Mouse (Mus musculus) spleen, adult 2 months (tissue): ENCODE measurements around the gene Mapk8ip3. TPM values are rescaled to one million over a fixed set of nuclear protein-coding genes. Genes with fewer than 3 reads are reported as not detected.
A peak's percentile ranks its signal among the peaks of the same experiment; 100 is the strongest.

Experiments
- DNase-seq, 2 experiments: peaks; one replicate each; pipeline versions ENCODE4 v3.0.0 to v3.0.0-alpha.2; 2012 to 2021; ENCODE audit warnings: low spot score in 2 of 2, low read depth in 1 of 2
- H3K27ac ChIP-seq: fragments of 200-500 bp; 2 replicates; pipeline ENCODE4 v1.5.1; 2012; ENCODE audit warnings: low read length, inconsistent platforms; ENCODE audit not compliant: insufficient read depth
- H3K27me3 ChIP-seq: fragments of 200-500 bp; 2 replicates; pipeline ENCODE4 v1.6.1; 2012; ENCODE audit warnings: mild to moderate bottlenecking, moderate library complexity, low read length, inconsistent platforms; ENCODE audit not compliant: control insufficient read depth, insufficient read depth
- H3K36me3 ChIP-seq: fragments of 200-500 bp; 2 replicates; pipeline ENCODE4 v1.6.1; 2012; ENCODE audit warnings: mild to moderate bottlenecking, low read length, inconsistent platforms; ENCODE audit not compliant: control insufficient read depth, insufficient read depth
- H3K4me1 ChIP-seq: fragments of 200-500 bp; 2 replicates; pipeline ENCODE4 v1.6.1; 2011; ENCODE audit warnings: inconsistent platforms; ENCODE audit not compliant: control insufficient read depth, insufficient read depth, insufficient read length
- H3K4me3 ChIP-seq: fragments of 200-500 bp; 2 replicates; pipeline ENCODE4 v1.5.1; 2011; ENCODE audit warnings: mild to moderate bottlenecking, inconsistent platforms; ENCODE audit not compliant: insufficient read depth, insufficient read length; ENCODE audit errors: extremely low read depth
- CTCF ChIP-seq: fragments of 200-500 bp; IDR thresholded peaks from 2 replicates; pipeline ENCODE4 v1.5.1; 2011; ENCODE audit warnings: mild to moderate bottlenecking, inconsistent platforms; ENCODE audit not compliant: insufficient read depth, insufficient read length, insufficient replicate concordance; ENCODE audit errors: extremely low read depth
- POLR2A ChIP-seq: fragments of 200-500 bp; IDR thresholded peaks from 2 replicates; pipeline ENCODE4 v1.6.1; 2011; ENCODE audit warnings: low read depth, low read length, inconsistent platforms
- WGBS: fragments of 180-500 bp; shearing (Covaris S2); methylation state at CpG from one replicate; pipeline ENCODE4 v1.1.7; 2018; 5-methylcytosine and 5-hydroxymethylcytosine counted together
- polyA plus RNA-seq: library from polyadenylated mRNA; depleted of rRNA; stranded (reverse); fragments of >200 nt; gene quantifications from 2 replicates; pipeline ENCODE4 v1.2.3, GENCODE M21; 2012

Mapk8ip3 gene
- polyA plus RNA-seq, 1 experiment: 135 TPM

- Histone ChIP-seq H3K27ac (no peak overlapping the region; the same call in 1 of the 2 replicates), H3K36me3 (peaks cover 32% of the 10 kb centered on the region), H3K27me3 (no peaks in the 10 kb centered on the region), H3K4me1 (no peaks in the 10 kb centered on the region), H3K4me3 (no peak overlapping the region)
- TF ChIP-seq POLR2A: no peak
- no peak for TF ChIP-seq CTCF
- no peak for DNase-seq
- WGBS: 80% methylated on average over 8 of the region's 8 CpGs
Measured at GRCm38 (mm10) chr17:24857831-24858470, 78.8 kb downstream of the Mapk8ip3 start.

- Histone ChIP-seq H3K4me3 (no peak overlapping the region), H3K27ac (no peak overlapping the region), H3K4me1 (no peaks in the 10 kb centered on the region), H3K36me3 (peaks cover 29% of the 10 kb centered on the region), H3K27me3 (no peaks in the 10 kb centered on the region)
- WGBS: 97% methylated on average over 13 of the region's 13 CpGs
- no peak for DNase-seq
- TF ChIP-seq POLR2A: no peak
- no peak for TF ChIP-seq CTCF
Measured at GRCm38 (mm10) chr17:24856589-24856988, 80.2 kb downstream of the Mapk8ip3 start.

GRCm38 (mm10) chr17:24855838-24856464 is 80.8 kb downstream of the Mapk8ip3 start:
- H3K4me3 ChIP-seq: no peak overlapping the region
- TF ChIP-seq POLR2A (no peak), CTCF (no peak)
- DNase-seq: no peak
- H3K36me3 ChIP-seq: peaks cover 23% of the 10 kb centered on the region
- WGBS: 91% methylated on average over 3 of the region's 3 CpGs
- H3K4me1 ChIP-seq: no peaks in the 10 kb centered on the region
- no peaks in the 10 kb centered on the region for H3K27me3 ChIP-seq
- H3K27ac ChIP-seq: no peak overlapping the region

GRCm38 (mm10) chr17:24851381-24852125 is 85.2 kb downstream of the Mapk8ip3 start:
- DNase-seq: no peak
- H3K27ac ChIP-seq: no peak overlapping the region
- H3K4me3 ChIP-seq: peak overlapping the region; percentile 89; the same call in 1 of the 2 replicates
- 81% methylated on average over 10 of the region's 10 CpGs for WGBS
- no peaks in the 10 kb centered on the region for H3K27me3 ChIP-seq
- no peak for TF ChIP-seq CTCF
- no peak for TF ChIP-seq POLR2A
- H3K4me1 ChIP-seq: peaks cover 4% of the 10 kb centered on the region; the same call in 1 of the 2 replicates
- H3K36me3 ChIP-seq: peaks cover 9% of the 10 kb centered on the region

- no peak for DNase-seq
- TF ChIP-seq POLR2A: no peak
- TF ChIP-seq CTCF: no peak
- no peaks in the 10 kb centered on the region for H3K27me3 ChIP-seq
- peak overlapping the region; percentile 79 for H3K27ac ChIP-seq
- H3K4me3 ChIP-seq: peak overlapping the region; percentile 89
- H3K36me3 ChIP-seq: peaks cover 7% of the 10 kb centered on the region
- H3K4me1 ChIP-seq: peaks cover 4% of the 10 kb centered on the region; the same call in 1 of the 2 replicates
- WGBS: 1% methylated on average over 20 of the region's 20 CpGs
Measured at GRCm38 (mm10) chr17:24850773-24851127, 86.0 kb downstream of the Mapk8ip3 start.

GRCm38 (mm10) chr17:24850065-24850772 is 86.6 kb downstream of the Mapk8ip3 start, which contains the start of gene Fahd1:
Gene Fahd1, minus strand, starts transcription at chr17:24850364.
- DNase-seq: peak; percentile 92 to 95

More at GRCm38 (mm10) chr17:24850065-24850772, 86.6 kb downstream of the Mapk8ip3 start, which contains the start of gene Fahd1:
- peaks cover 5% of the 10 kb centered on the region for H3K36me3 ChIP-seq
- TF ChIP-seq CTCF (no peak), POLR2A (peak; percentile 34; the same call in 1 of the 2 replicates)
- WGBS: under 1% methylated on average over 58 of the region's 58 CpGs
- peaks cover 4% of the 10 kb centered on the region; the same call in 1 of the 2 replicates for H3K4me1 ChIP-seq
- H3K27me3 ChIP-seq: no peaks in the 10 kb centered on the region
- peak within 1 kb of the TSS; percentile 95 for H3K27ac ChIP-seq
- peak within 1 kb of the TSS; percentile 89 for H3K4me3 ChIP-seq
